9 mouse cellular contexts compared by ENCODE assay signal in the genomic region with DNA sequence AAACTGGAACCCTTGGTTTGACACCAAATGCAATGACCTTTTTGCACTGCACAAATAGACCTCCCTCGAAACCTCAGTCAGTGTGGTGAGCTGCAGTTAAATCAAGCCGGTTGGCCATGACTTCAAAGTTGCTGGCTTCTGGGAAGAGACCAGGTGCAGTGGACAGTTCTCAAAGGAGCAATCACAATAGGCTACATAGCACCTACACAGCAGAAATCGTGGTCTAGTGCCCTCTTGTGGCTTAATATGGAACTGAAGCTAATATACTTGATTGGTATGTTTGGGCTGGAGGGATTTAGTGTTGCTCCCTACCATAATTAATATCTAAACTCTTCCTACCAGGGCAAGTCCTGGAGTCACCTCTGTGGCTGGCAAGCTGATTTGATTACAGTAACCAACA.
DNase-seq lines count a peak whose midpoint lies in the region; ATAC-seq and TF ChIP-seq lines count a peak whose summit lies in the region.
"Had no signal": no experiment of that assay in that cellular context is flagged by ENCODE, and none has a peak within 500 bp of the region (broad histone marks: within the 10 kb centered on the region; RNA-seq: fewer than 3 reads in every experiment).

No protein-coding gene starts in this region.

- no peaks in the 10 kb centered on the region for H3K4me1 ChIP-seq in liver, embryonic 14.5 days (replicated peaks; ENCODE audit: control insufficient read depth in 2 of 2, insufficient read depth in 2 of 2, low read length in 1 of 2)
- H3K4me1 ChIP-seq in liver, embryonic 11.5 days (replicated peaks; ENCODE audit: control insufficient read depth, insufficient read depth, low read length) = no peaks in the 10 kb centered on the region

- WGBS in liver, embryonic 14.5 days (ENCODE audit: insufficient replicate concordance) = 37% methylated on average over 3 of the region's 3 CpGs
- 39% methylated on average over 3 of the region's 3 CpGs for WGBS in liver, embryonic 11.5 days

- H3K4me3 ChIP-seq in liver, embryonic 14.5 days (ENCODE audit: insufficient read depth in 1 of 2, low read depth in 2 of 2, low read length in 2 of 2) = no peak overlapping the region
- H3K4me3 ChIP-seq in liver, embryonic 11.5 days (ENCODE audit: low read depth, low read length) = no peak overlapping the region
- H3K4me3 ChIP-seq: heart, embryonic 13.5 days had no signal

- no peak overlapping the region for H3K4me2 ChIP-seq in liver, embryonic 14.5 days (ENCODE audit: low read depth)
- no peak overlapping the region for H3K4me2 ChIP-seq in liver, embryonic 11.5 days
- H3K4me2 ChIP-seq: heart, embryonic 13.5 days had no signal

- no peak overlapping the region for H3K27ac ChIP-seq in liver, embryonic 14.5 days
- H3K27ac ChIP-seq in liver, embryonic 11.5 days (ENCODE audit: low read depth, low read length) = no peak overlapping the region
- H3K27ac ChIP-seq: heart, embryonic 13.5 days had no signal

- ATAC-seq in cerebellum, adult (ENCODE audit: insufficient number of reproducible peaks, low FRiP score, low TSS enrichment) = no peak
- ATAC-seq in liver, embryonic 14.5 days (ENCODE audit: insufficient read depth) = no peak
- ATAC-seq in liver, embryonic 11.5 days (replicated peaks; ENCODE audit: low FRiP score) = no peak
- peak; percentile 72 for ATAC-seq in megakaryocyte progenitor cell, adult 5-6 weeks (replicated peaks; ENCODE audit: poor library complexity)

- H3K9me3 ChIP-seq in liver, embryonic 14.5 days (ENCODE audit: control insufficient read depth, low read length) = no peaks in the 10 kb centered on the region
- no peaks in the 10 kb centered on the region for H3K9me3 ChIP-seq in liver, embryonic 11.5 days (ENCODE audit: control insufficient read depth, low read length)
- H3K9me3 ChIP-seq: heart, embryonic 13.5 days had no signal

- H3K36me3 ChIP-seq in liver, embryonic 14.5 days (replicated peaks; ENCODE audit: control insufficient read depth, insufficient read depth, low read depth) = no peaks in the 10 kb centered on the region
- no peaks in the 10 kb centered on the region for H3K36me3 ChIP-seq in liver, embryonic 11.5 days (ENCODE audit: control insufficient read depth, insufficient read depth, low read length)
- H3K36me3 ChIP-seq: heart, embryonic 13.5 days had no signal

- no peak overlapping the region for H3K9ac ChIP-seq in liver, embryonic 14.5 days (replicated peaks)
- no peak overlapping the region for H3K9ac ChIP-seq in liver, embryonic 11.5 days (ENCODE audit: low read depth, low read length)
- H3K9ac ChIP-seq: heart, embryonic 13.5 days had no signal

- peak; percentile 41 to 57 for DNase-seq in cerebellum, adult 18-20 months
- no peak for DNase-seq in liver, embryonic 14.5 days (ENCODE audit: low read depth in 3 of 3, low spot score in 3 of 3)
- DNase-seq in liver, embryonic 11.5 days (ENCODE audit: low spot score) = no peak
- DNase-seq in brain, adult 2 months (ENCODE audit: low read depth, low spot score) = peak; percentile 79
- no peak for DNase-seq in frontal cortex, postnatal 14 days (ENCODE audit: low spot score in 2 of 2)
- no peak for DNase-seq in urinary bladder, adult 2 months (ENCODE audit: low spot score)

- TF ChIP-seq EP300 in liver, embryonic 14.5 days (IDR thresholded peaks at IDR 0.05; ENCODE audit: low read depth) = no peak

- no peaks in the 10 kb centered on the region for H3K27me3 ChIP-seq in liver, embryonic 14.5 days (ENCODE audit: control insufficient read depth, insufficient read depth, low read length)
- peaks cover 2% of the 10 kb centered on the region for H3K27me3 ChIP-seq in liver, embryonic 11.5 days (replicated peaks; ENCODE audit: control insufficient read depth, insufficient read depth, low read length)

- peak; percentile 73 for TF ChIP-seq CTCF in liver, embryonic 14.5 days (IDR thresholded peaks at IDR 0.05; ENCODE audit: low read depth)

Comparison
In these comparisons a context has a peak if more than half of its experiments do, and no peak if none do; other contexts are left out.
1. DNase-seq: peak in cerebellum, adult 18-20 months (2 of 2) and brain, adult 2 months (single experiment); none in liver, embryonic 14.5 days (0 of 3), liver, embryonic 11.5 days (single experiment), frontal cortex, postnatal 14 days (0 of 2) and urinary bladder, adult 2 months (single experiment).